Mouse (Mus musculus): ENCODE results near the gene Podn. TPM values are rescaled to one million over a fixed set of nuclear protein-coding genes. Genes with fewer than 3 reads are reported as not detected.

Gene Podn
- polyA plus RNA-seq, 1 experiment from 2014 or later: 0.19 TPM

DNA sequence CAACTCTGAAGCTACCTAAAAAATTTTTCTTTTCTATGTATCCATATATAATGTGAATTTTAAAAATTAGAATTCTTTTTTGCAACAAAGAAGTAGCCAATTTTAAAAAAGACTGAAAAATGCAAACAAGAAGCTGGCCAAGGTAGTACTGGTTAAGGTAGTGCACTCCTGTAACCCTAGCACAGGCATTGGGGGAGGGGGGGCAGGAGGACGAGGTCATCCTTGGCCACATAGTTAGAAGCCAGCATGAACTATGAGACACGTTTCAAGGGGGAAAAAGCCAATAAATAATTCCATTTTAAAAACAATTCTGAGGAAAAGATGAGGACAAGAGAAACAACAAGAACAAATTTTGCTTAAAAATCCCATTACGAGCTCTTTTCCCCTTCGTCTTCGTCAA is 33.7 kb downstream of the Podn start:
- ATAC-seq: no peak

DNA sequence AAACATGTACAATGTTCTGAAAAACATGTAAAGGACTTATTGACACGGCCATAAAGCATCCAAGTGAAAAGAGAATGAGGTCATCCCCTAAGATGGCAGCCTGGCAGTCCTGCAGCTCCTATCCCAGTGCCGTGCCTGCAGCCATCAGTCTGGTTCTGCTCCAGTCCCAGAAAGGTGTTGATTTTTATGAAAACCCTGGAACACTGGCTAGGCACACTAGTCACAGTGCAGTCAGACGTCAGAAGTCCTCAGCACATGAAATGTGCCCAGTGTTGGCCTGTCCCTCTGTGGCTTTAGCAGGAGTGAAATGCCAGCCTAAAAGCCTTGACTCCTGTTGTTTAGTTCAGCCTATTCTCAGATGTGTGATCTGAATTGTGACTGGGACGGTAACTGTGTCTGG is 35.5 kb downstream of the Podn start:
- Histone ChIP-seq H3K4me1 (ENCODE audit: control insufficient read depth, insufficient read depth, low read length) (no peaks in the 10 kb centered on the region; the same call in 1 of the 2 replicates), H3K4me2 (ENCODE audit: low read length) (no peak overlapping the region), H3K4me3 (ENCODE audit: low read depth, low read length) (no peak overlapping the region), H3K36me3 (ENCODE audit: control insufficient read depth, insufficient read depth, low read length) (peaks cover 40% of the 10 kb centered on the region), H3K27ac (ENCODE audit: low read depth, low read length) (no peak overlapping the region), H3K9ac (ENCODE audit: low read length) (peak overlapping the region; percentile 2; the same call in 1 of the 2 replicates), H3K27me3 (replicated peaks; ENCODE audit: control insufficient read depth, insufficient read depth, low read length) (no peaks in the 10 kb centered on the region), H3K9me3 (replicated peaks; ENCODE audit: control insufficient read depth, low read length) (no peaks in the 10 kb centered on the region)
- ATAC-seq (no peak), DNase-seq (ENCODE audit: low spot score) (no peak)
- 61% methylated on average over 4 of the region's 4 CpGs for WGBS

More for the DNA sequence above, 33.7 kb downstream of the Podn start:
- WGBS: 96% methylated on average over 5 of the region's 5 CpGs
- peaks cover 43% of the 10 kb centered on the region; the same call in 1 of the 2 replicates for H3K36me3 ChIP-seq (ENCODE audit: control insufficient read depth, insufficient read depth, low read length)
- H3K27ac ChIP-seq (ENCODE audit: low read depth, low read length): no peak overlapping the region
- DNase-seq (ENCODE audit: low spot score): no peak
- no peak overlapping the region for H3K4me2 ChIP-seq (ENCODE audit: low read length)
- no peaks in the 10 kb centered on the region for H3K27me3 ChIP-seq (replicated peaks; ENCODE audit: control insufficient read depth, insufficient read depth, low read length)
- no peak overlapping the region for H3K9ac ChIP-seq (ENCODE audit: low read length)
- no peaks in the 10 kb centered on the region; the same call in 1 of the 2 replicates for H3K4me1 ChIP-seq (ENCODE audit: control insufficient read depth, insufficient read depth, low read length)
- no peak overlapping the region for H3K4me3 ChIP-seq (ENCODE audit: low read depth, low read length)
- no peaks in the 10 kb centered on the region for H3K9me3 ChIP-seq (replicated peaks; ENCODE audit: control insufficient read depth, low read length)

DNA sequence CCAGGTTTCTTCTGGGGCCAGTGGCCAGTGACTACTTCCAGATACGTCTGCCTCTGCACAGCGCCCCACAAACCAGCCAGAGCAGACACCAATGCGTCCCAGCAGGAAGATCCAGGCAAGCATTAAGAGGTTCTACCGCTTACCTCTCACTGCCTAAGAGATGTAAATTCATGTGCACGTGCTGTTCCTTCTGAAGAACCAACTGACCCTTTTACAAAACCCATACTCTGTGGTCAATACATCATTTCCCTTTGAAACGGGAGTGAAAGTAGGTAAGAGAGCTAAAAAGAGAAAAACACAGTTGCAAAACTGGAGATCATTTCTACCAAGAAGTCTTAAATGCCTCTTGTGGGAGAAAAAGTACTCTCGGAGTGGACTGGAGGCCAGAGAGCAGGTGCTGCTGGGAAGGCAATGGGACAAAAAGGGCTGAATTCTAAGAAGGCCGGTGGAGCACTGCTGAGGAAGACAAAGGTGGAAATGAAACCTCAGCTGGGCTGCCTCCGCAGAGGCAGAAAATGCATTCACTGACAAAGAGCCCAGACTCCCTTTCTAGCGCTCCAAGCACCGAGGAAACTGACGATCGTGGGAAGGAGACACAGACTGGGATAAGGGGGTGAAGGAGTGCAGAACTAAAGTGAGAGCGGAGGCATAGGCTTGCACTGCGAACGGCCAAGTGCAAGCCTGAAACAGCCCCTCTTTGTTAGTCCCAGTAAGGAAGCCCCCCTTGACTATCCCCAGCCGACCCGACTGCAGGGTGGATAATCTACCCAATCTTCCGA is 36.5 kb downstream of the Podn start:
- Histone ChIP-seq H3K36me3 (ENCODE audit: control insufficient read depth, insufficient read depth, low read length) (peaks cover 49% of the 10 kb centered on the region), H3K27ac (ENCODE audit: low read depth, low read length) (peak overlapping the region; percentile 29; the same call in 1 of the 2 replicates), H3K27me3 (replicated peaks; ENCODE audit: control insufficient read depth, insufficient read depth, low read length) (no peaks in the 10 kb centered on the region), H3K9me3 (replicated peaks; ENCODE audit: control insufficient read depth, low read length) (no peaks in the 10 kb centered on the region), H3K4me2 (ENCODE audit: low read length) (peak overlapping the region; percentile 28), H3K4me3 (ENCODE audit: low read depth, low read length) (no peak overlapping the region), H3K4me1 (ENCODE audit: control insufficient read depth, insufficient read depth, low read length) (no peaks in the 10 kb centered on the region; the same call in 1 of the 2 replicates), H3K9ac (ENCODE audit: low read length) (peak overlapping the region; percentile 26; the same call in 1 of the 2 replicates)
- 29% methylated on average over 19 of the region's 19 CpGs for WGBS
- DNase-seq (ENCODE audit: low spot score): peak; percentile 25
- ATAC-seq: peak; percentile 46; the same call in 1 of the 2 replicates

DNA sequence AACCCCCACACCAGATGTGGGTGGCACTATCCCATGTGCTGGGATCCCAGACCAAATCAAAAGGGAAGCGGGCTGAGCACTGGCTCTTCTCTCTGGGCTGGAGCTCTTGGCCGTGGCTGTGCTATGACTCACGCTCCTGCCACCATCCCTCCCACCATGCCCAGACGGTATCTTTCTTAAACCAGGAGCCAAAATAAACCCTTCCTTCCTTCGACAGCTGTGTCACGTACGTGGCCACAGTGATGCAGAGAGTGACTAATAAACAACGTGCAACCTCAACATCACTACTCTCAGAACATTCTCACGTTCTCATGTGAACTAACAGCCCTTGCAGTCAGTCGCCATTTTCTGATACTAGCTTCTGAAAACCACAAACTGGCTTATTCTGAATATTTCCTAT is 38.1 kb downstream of the Podn start:
- WGBS: 92% methylated on average over 10 of the region's 10 CpGs
- Histone ChIP-seq H3K4me3 (ENCODE audit: low read depth, low read length) (no peak overlapping the region), H3K9me3 (replicated peaks; ENCODE audit: control insufficient read depth, low read length) (no peaks in the 10 kb centered on the region), H3K4me1 (ENCODE audit: control insufficient read depth, insufficient read depth, low read length) (no peaks in the 10 kb centered on the region; the same call in 1 of the 2 replicates), H3K27ac (ENCODE audit: low read depth, low read length) (no peak overlapping the region), H3K36me3 (ENCODE audit: control insufficient read depth, insufficient read depth, low read length) (peaks cover 52% of the 10 kb centered on the region), H3K9ac (ENCODE audit: low read length) (no peak overlapping the region), H3K4me2 (ENCODE audit: low read length) (no peak overlapping the region), H3K27me3 (replicated peaks; ENCODE audit: control insufficient read depth, insufficient read depth, low read length) (no peaks in the 10 kb centered on the region)
- ATAC-seq (no peak), DNase-seq (ENCODE audit: low spot score) (no peak)

DNA sequence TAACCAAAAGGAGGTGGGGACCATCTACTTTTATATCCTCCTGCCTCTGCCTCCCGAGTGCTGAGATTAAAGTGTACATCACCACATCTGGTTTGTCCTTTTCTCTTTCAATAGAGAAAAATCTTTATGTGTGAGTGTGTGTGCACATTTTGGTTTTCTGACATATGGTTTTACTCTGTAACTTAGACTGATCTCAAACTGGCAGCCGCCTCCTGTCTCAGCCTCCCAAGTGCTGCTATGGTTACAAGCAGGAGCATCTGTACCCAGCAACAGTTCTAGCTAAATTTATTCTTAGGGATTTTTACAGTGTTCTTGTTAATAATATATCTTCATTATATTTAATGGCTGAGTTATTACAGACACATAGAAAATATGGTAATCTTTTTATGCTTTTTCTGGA is 39.0 kb downstream of the Podn start:
- Histone ChIP-seq H3K9me3 (replicated peaks; ENCODE audit: control insufficient read depth, low read length) (no peaks in the 10 kb centered on the region), H3K27me3 (replicated peaks; ENCODE audit: control insufficient read depth, insufficient read depth, low read length) (no peaks in the 10 kb centered on the region), H3K9ac (ENCODE audit: low read length) (no peak overlapping the region), H3K4me3 (ENCODE audit: low read depth, low read length) (no peak overlapping the region), H3K27ac (ENCODE audit: low read depth, low read length) (no peak overlapping the region), H3K4me2 (ENCODE audit: low read length) (no peak overlapping the region), H3K4me1 (ENCODE audit: control insufficient read depth, insufficient read depth, low read length) (no peaks in the 10 kb centered on the region; the same call in 1 of the 2 replicates), H3K36me3 (ENCODE audit: control insufficient read depth, insufficient read depth, low read length) (peaks cover 54% of the 10 kb centered on the region)
- DNase-seq (ENCODE audit: low spot score): no peak
- no peak for ATAC-seq
- WGBS: 90% methylated on average over 2 of the region's 2 CpGs

- H3K9me3 ChIP-seq (replicated peaks; ENCODE audit: control insufficient read depth, low read length): no peaks in the 10 kb centered on the region
- no peak overlapping the region for H3K4me2 ChIP-seq (ENCODE audit: low read length)
- peaks cover 61% of the 10 kb centered on the region for H3K36me3 ChIP-seq (ENCODE audit: control insufficient read depth, insufficient read depth, low read length)
- no peak for DNase-seq (ENCODE audit: low spot score)
- H3K27ac ChIP-seq (ENCODE audit: low read depth, low read length): no peak overlapping the region
- H3K4me1 ChIP-seq (ENCODE audit: control insufficient read depth, insufficient read depth, low read length): no peaks in the 10 kb centered on the region; the same call in 1 of the 2 replicates
- H3K9ac ChIP-seq (ENCODE audit: low read length): no peak overlapping the region
- no peaks in the 10 kb centered on the region for H3K27me3 ChIP-seq (replicated peaks; ENCODE audit: control insufficient read depth, insufficient read depth, low read length)
- ATAC-seq: no peak
- H3K4me3 ChIP-seq (ENCODE audit: low read depth, low read length): no peak overlapping the region
- 93% methylated on average over 10 of the region's 10 CpGs for WGBS
These were observed 40.4 kb downstream of the Podn start for GRCm38 (mm10) chr4:108055873-108056272.

GRCm38 (mm10) chr4:108052673-108053072 is 43.6 kb downstream of the Podn start:
- WGBS: 87% methylated on average over 8 of the region's 8 CpGs
- Histone ChIP-seq H3K4me2 (ENCODE audit: low read length) (no peak overlapping the region), H3K4me3 (ENCODE audit: low read depth, low read length) (no peak overlapping the region), H3K9ac (ENCODE audit: low read length) (no peak overlapping the region), H3K4me1 (ENCODE audit: control insufficient read depth, insufficient read depth, low read length) (no peaks in the 10 kb centered on the region), H3K27me3 (replicated peaks; ENCODE audit: control insufficient read depth, insufficient read depth, low read length) (no peaks in the 10 kb centered on the region), H3K36me3 (ENCODE audit: control insufficient read depth, insufficient read depth, low read length) (peaks cover 61% of the 10 kb centered on the region), H3K27ac (ENCODE audit: low read depth, low read length) (no peak overlapping the region), H3K9me3 (replicated peaks; ENCODE audit: control insufficient read depth, low read length) (no peaks in the 10 kb centered on the region)
- no peak for DNase-seq (ENCODE audit: low spot score)
- ATAC-seq: no peak

DNA sequence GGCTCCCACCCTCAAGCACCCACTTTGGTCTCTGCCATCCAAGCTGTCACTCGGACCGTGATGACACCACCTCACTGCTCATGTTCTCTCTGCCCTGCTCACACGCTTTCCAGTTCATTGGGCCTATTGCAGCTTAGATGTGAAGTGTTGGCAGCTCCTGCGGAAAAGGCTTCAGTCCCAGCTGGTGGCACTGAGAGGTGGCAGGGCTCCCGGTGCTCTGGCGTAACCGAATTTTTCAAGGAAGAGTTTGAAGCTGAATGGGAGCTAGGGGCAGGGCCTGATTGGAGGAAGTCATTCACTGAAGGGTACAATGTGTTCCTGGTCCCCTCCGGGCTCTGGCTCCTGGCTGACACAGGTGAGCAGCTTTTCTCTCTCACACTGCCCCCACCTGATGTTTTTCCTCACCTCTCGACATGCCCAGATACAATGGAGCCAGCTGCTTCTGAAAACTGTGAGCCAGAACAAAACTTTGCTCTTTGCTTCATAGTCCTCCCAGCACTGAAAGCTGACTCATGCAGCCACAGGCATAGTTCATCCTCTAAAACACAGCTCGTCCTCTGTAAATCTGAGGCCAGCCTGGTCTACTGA is 44.5 kb downstream of the Podn start:
- Histone ChIP-seq H3K9me3 (replicated peaks; ENCODE audit: control insufficient read depth, low read length) (no peaks in the 10 kb centered on the region), H3K4me3 (ENCODE audit: low read depth, low read length) (no peak overlapping the region), H3K4me2 (ENCODE audit: low read length) (no peak overlapping the region), H3K27ac (ENCODE audit: low read depth, low read length) (no peak overlapping the region; the same call in 1 of the 2 replicates), H3K9ac (ENCODE audit: low read length) (no peak overlapping the region), H3K27me3 (replicated peaks; ENCODE audit: control insufficient read depth, insufficient read depth, low read length) (no peaks in the 10 kb centered on the region), H3K36me3 (ENCODE audit: control insufficient read depth, insufficient read depth, low read length) (peaks cover 66% of the 10 kb centered on the region), H3K4me1 (ENCODE audit: control insufficient read depth, insufficient read depth, low read length) (no peaks in the 10 kb centered on the region)
- peak; percentile 78 for DNase-seq (ENCODE audit: low spot score)
- peak; percentile 88 for ATAC-seq
- 65% methylated on average over 10 of the region's 10 CpGs for WGBS

- no peaks in the 10 kb centered on the region for H3K27me3 ChIP-seq (replicated peaks; ENCODE audit: control insufficient read depth, insufficient read depth, low read length)
- no peak for DNase-seq (ENCODE audit: low spot score)
- H3K9me3 ChIP-seq (replicated peaks; ENCODE audit: control insufficient read depth, low read length): no peaks in the 10 kb centered on the region
- H3K27ac ChIP-seq (ENCODE audit: low read depth, low read length): no peak overlapping the region
- peaks cover 37% of the 10 kb centered on the region for H3K36me3 ChIP-seq (ENCODE audit: control insufficient read depth, insufficient read depth, low read length)
- 85% methylated on average over 8 of the region's 8 CpGs for WGBS
- no peaks in the 10 kb centered on the region for H3K4me1 ChIP-seq (ENCODE audit: control insufficient read depth, insufficient read depth, low read length)
- H3K9ac ChIP-seq (ENCODE audit: low read length): no peak overlapping the region
- no peak overlapping the region for H3K4me3 ChIP-seq (ENCODE audit: low read depth, low read length)
- H3K4me2 ChIP-seq (ENCODE audit: low read length): no peak overlapping the region
- ATAC-seq: no peak
These were observed 50.1 kb downstream of the Podn start for GRCm38 (mm10) chr4:108046136-108046535.

Data from forebrain, embryonic 14.5 days (tissue).